Mouse (Mus musculus) right cerebral cortex, postnatal 10 days (tissue): ENCODE results near the gene Gm20830.
"Not testable (repeated sequence)": the region's sequence is repeated elsewhere in the genome, so short reads cannot be mapped to it uniquely, and the experiment has no call there.

Source experiments
- DNase-seq, 2 experiments: peaks; one replicate each; pipeline ENCODE4 v3.0.0; 2021; ENCODE audit warnings: low spot score in 2 of 2

Gene Gm20830

DNA sequence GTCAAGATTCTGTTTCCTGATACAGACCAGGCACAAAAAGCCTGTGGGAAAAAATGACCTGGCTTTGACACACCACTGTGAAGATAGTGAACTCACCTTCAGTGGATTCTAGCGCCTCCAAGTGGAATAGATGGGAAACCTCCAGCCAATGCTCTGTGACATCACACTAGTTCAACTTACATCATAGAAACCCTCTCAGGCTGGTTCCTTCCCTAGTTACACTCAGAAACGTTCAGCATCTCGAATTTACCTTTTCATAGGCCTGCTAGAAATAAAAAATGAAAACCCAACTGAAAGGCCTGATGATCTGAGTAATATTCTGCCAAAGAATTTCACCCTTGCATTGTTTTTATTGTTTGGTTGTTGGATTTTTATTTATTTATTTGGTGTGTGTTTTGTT, at the start of gene Gm20830:
Gene Gm20830 (minus strand): TSS at position 101 of the 400 bp plus-strand sequence.
- DNase-seq: not testable (repeated sequence)
